Mouse (Mus musculus) myocyte (in vitro differentiated cells): ENCODE results near the gene Vps4b. TPM values are rescaled to one million over a fixed set of nuclear protein-coding genes. Genes with fewer than 3 reads are reported as not detected.

Source experiments
- H3K27me3 ChIP-seq: one replicate; pipeline ENCODE4 v1.6.1; 2011; ENCODE audit not compliant: control insufficient read depth, insufficient read depth, insufficient read length
- H3K36me3 ChIP-seq: one replicate; pipeline ENCODE4 v1.6.1; 2011; ENCODE audit not compliant: control insufficient read depth, insufficient read depth
- H3K4me2 ChIP-seq: one replicate; pipeline ENCODE4 v1.6.1; 2011; ENCODE audit warnings: low read depth, control low read depth
- H3K4me3 ChIP-seq: one replicate; pipeline ENCODE4 v1.5.1; 2011; ENCODE audit warnings: mild to moderate bottlenecking, control low read depth, moderate library complexity
- H3K79me2 ChIP-seq: one replicate; pipeline ENCODE4 v1.6.1; 2011; ENCODE audit not compliant: control insufficient read depth, insufficient read depth
- H3ac ChIP-seq: one replicate; pipeline ENCODE4 v1.6.1; 2011; ENCODE audit not compliant: control insufficient read depth, insufficient read length
- CEBPB ChIP-seq: IDR thresholded peaks from 2 replicates; pipeline ENCODE4 v1.6.1; 2011; ENCODE audit warnings: mild to moderate bottlenecking, moderate library complexity; ENCODE audit not compliant: poor library complexity, insufficient read depth, severe bottlenecking
- E2F4 ChIP-seq: IDR thresholded peaks from one replicate; pipeline ENCODE4 v1.6.1; 2011; ENCODE audit warnings: mild to moderate bottlenecking, control low read depth, moderate library complexity; ENCODE audit not compliant: insufficient read depth
- MAX ChIP-seq: IDR thresholded peaks from one replicate; pipeline ENCODE4 v1.6.1; 2011; ENCODE audit warnings: low read depth, mild to moderate bottlenecking, control low read depth
- MYOD1 ChIP-seq, 3 experiments: IDR thresholded peaks; one replicate each; pipeline ENCODE4 v1.6.1; 2011; ENCODE audit warnings: control low read depth in 2 of 3, low read depth in 2 of 3, mild to moderate bottlenecking in 2 of 3, moderate library complexity in 1 of 3; ENCODE audit not compliant: insufficient read length in 2 of 3, control insufficient read depth in 1 of 3
- MYOG ChIP-seq, 3 experiments: IDR thresholded peaks; one replicate each; pipeline ENCODE4 v1.6.1; 2011; ENCODE audit warnings: control low read depth in 2 of 3, low read depth in 2 of 3, mild to moderate bottlenecking in 2 of 3; ENCODE audit not compliant: insufficient read length in 2 of 3, control insufficient read depth in 1 of 3, insufficient read depth in 1 of 3
- POLR2A ChIP-seq: IDR thresholded peaks from one replicate; pipeline ENCODE4 v1.6.1; 2011; ENCODE audit warnings: low read depth, mild to moderate bottlenecking, control low read depth, moderate library complexity; ENCODE audit not compliant: insufficient read length
- POLR2AphosphoS2 ChIP-seq: IDR thresholded peaks from one replicate; pipeline ENCODE4 v1.6.1; 2011; ENCODE audit warnings: low read depth, control low read depth; ENCODE audit not compliant: insufficient read length
- REST ChIP-seq: IDR thresholded peaks from one replicate; pipeline ENCODE4 v1.6.1; 2011; ENCODE audit warnings: mild to moderate bottlenecking, control low read depth, moderate library complexity; ENCODE audit not compliant: insufficient read depth, insufficient read length
- SRF ChIP-seq: IDR thresholded peaks from one replicate; pipeline ENCODE4 v1.6.1; 2011; ENCODE audit warnings: low read depth; ENCODE audit not compliant: control insufficient read depth, insufficient read length
- TCF12 ChIP-seq: IDR thresholded peaks from one replicate; pipeline ENCODE4 v1.6.1; 2011; ENCODE audit warnings: mild to moderate bottlenecking, control low read depth; ENCODE audit not compliant: poor library complexity, insufficient read depth, severe bottlenecking
- TCF3 ChIP-seq: IDR thresholded peaks from one replicate; pipeline ENCODE4 v1.6.1; 2011; ENCODE audit warnings: low read depth, control low read depth; ENCODE audit not compliant: insufficient read length
- USF1 ChIP-seq: IDR thresholded peaks from one replicate; pipeline ENCODE4 v1.6.1; 2011; ENCODE audit warnings: low read depth, mild to moderate bottlenecking, control low read depth, moderate library complexity
- polyA plus RNA-seq: library from polyadenylated mRNA; unstranded; fragments of >200 nt; fragmentation: generic; extraction: Trizol; gene quantifications from one replicate; pipeline ENCODE4 v1.2.1, GENCODE M21; 2012; ENCODE audit warnings: missing spikeins

Gene Vps4b
- polyA plus RNA-seq, 1 experiment, result 17.7 TPM

DNA sequence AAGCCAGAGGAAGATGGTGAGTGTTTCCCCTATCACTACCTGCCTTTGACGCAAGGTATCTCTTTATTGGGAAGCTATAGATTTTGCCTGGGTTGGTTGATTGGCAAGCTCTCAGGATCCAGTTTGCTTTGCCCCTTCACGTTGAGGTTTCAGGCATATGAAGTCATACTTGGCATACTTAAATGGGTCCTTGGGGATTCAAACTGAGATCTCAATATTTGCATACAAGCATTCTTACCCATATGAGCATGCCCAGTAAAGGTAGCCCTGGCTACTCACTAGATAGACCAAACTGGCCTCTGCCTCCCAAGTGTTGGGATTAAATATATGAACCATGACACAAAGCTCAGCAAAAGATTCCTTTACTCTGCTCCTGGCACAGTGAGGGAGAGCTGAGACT lies 31.7 kb downstream of the Vps4b start:
- no peaks in the 10 kb centered on the region for H3K79me2 ChIP-seq
- TF ChIP-seq MYOD1 (IDR thresholded peaks at IDR 0.05; ENCODE audit: control insufficient read depth in 1 of 3, insufficient read length in 2 of 3, low read depth in 2 of 3) (no peak), TCF12 (no peak), POLR2A (no peak), E2F4 (no peak), CEBPB (no peak), POLR2AphosphoS2 (no peak), SRF (no peak), MAX (no peak), TCF3 (no peak), REST (no peak), USF1 (no peak), MYOG (IDR thresholded peaks at IDR 0.05; ENCODE audit: control insufficient read depth in 1 of 3, insufficient read depth in 1 of 3, insufficient read length in 2 of 3, low read depth in 2 of 3) (no peak)

DNA sequence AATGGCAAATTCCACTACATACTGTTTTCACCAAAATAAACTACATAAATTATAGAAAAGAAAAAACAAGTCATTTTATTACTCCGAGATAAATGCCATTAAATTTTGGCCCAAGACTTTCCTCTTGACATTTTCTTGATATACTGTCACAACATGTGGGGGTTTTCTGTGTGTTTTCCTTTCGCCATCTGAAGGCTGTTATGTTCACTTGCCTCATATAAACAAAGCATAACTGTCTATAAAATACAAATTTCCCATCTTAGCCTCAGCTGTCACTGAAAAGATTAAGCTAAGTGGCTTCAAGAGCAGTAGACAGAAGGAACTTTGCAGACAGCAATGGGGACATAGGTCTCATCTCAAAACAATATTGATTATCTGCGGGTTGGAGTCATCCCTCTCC lies 32.2 kb downstream of the Vps4b start:
- peaks cover 31% of the 10 kb centered on the region for H3K36me3 ChIP-seq
- H3K79me2 ChIP-seq, result no peaks in the 10 kb centered on the region

More for the DNA sequence above, 31.7 kb downstream of the Vps4b start:
- no peak overlapping the region for H3ac ChIP-seq
- no peak overlapping the region for H3K4me3 ChIP-seq
- H3K36me3 ChIP-seq, result peaks cover 32% of the 10 kb centered on the region
- no peak overlapping the region for H3K4me2 ChIP-seq
- H3K27me3 ChIP-seq, result no peaks in the 10 kb centered on the region

GRCm38 (mm10) chr1:106760750-106761149 lies 35.8 kb downstream of the Vps4b start:
- H3ac ChIP-seq, result no peak overlapping the region
- TF ChIP-seq MAX (no peak), USF1 (no peak), REST (no peak), POLR2A (no peak), TCF12 (no peak), E2F4 (no peak), SRF (no peak), MYOG (IDR thresholded peaks at IDR 0.05; ENCODE audit: control insufficient read depth in 1 of 3, insufficient read depth in 1 of 3, insufficient read length in 2 of 3, low read depth in 2 of 3) (no peak), TCF3 (no peak), POLR2AphosphoS2 (no peak), MYOD1 (IDR thresholded peaks at IDR 0.05; ENCODE audit: control insufficient read depth in 1 of 3, insufficient read length in 2 of 3, low read depth in 2 of 3) (no peak), CEBPB (no peak)
- no peaks in the 10 kb centered on the region for H3K27me3 ChIP-seq
- peaks cover 9% of the 10 kb centered on the region for H3K36me3 ChIP-seq
- peak overlapping the region; percentile 63 for H3K4me3 ChIP-seq
- H3K4me2 ChIP-seq, result peak overlapping the region; percentile 73
- H3K79me2 ChIP-seq, result no peaks in the 10 kb centered on the region

More for the DNA sequence above, 32.2 kb downstream of the Vps4b start:
- no peaks in the 10 kb centered on the region for H3K27me3 ChIP-seq
- no peak for TF ChIP-seq USF1
- no peak for TF ChIP-seq MYOD1 (IDR thresholded peaks at IDR 0.05; ENCODE audit: control insufficient read depth in 1 of 3, insufficient read length in 2 of 3, low read depth in 2 of 3)
- no peak for TF ChIP-seq POLR2A
- no peak for TF ChIP-seq SRF
- TF ChIP-seq REST, result no peak
- TF ChIP-seq POLR2AphosphoS2, result no peak
- TF ChIP-seq MYOG (IDR thresholded peaks at IDR 0.05; ENCODE audit: control insufficient read depth in 1 of 3, insufficient read depth in 1 of 3, insufficient read length in 2 of 3, low read depth in 2 of 3), result no peak
- H3K4me3 ChIP-seq, result no peak overlapping the region
- no peak overlapping the region for H3ac ChIP-seq
- no peak overlapping the region for H3K4me2 ChIP-seq

DNA sequence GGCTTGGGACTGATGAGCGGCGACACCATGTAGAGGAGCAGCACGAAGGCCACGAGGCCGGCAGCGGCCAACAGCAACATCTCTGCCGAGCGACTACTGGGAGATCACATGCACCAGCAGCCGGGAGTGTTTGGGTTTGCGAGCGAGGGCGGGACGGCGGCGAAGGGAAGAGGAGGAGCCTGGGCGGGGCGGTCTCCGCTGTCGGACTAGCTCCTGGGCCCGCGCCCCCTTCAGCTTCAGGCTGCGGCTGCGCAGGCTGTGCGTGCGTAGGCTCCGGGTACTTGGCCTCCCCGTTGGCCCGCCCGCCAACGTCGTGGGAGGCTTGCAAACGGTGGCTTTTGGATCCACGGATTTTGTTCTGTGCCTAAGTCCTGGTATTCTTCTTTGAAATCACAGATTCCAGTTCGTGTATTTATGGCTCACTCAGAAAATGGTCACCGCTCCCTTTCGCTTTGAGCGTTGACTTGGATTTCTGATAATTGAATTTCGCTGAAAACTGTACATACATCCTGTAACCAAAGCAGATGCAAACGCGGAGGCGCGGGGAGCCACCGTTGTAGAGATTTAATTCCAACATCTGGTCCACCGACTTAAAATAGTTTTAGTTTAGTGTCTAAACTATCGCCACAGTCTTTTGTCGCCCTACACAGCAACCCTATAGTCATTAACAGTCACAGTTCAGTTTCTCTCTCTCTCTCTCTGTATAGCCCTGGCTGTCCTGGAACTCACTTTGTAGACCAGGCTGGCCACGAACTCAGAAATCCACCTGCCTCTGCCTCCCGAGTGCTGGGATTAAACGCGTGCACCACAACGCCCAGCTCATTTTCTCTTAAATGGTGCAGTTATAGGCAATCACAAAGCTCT lies 36.7 kb downstream of the Vps4b start, which contains the start of gene Kdsr:
Gene Kdsr (minus strand): TSS at position 156 of the 864 bp plus-strand sequence.
- H3K79me2 ChIP-seq, result no peaks in the 10 kb centered on the region
- peaks cover under 1% of the 10 kb centered on the region for H3K36me3 ChIP-seq
- peak within 1 kb of the TSS; percentile 55 for H3ac ChIP-seq
- no peaks in the 10 kb centered on the region for H3K27me3 ChIP-seq
- peak; percentile 41 for TF ChIP-seq MAX
- peak; percentile 100 for TF ChIP-seq POLR2A
- peak in 1 of 3 experiments; percentile 18 for TF ChIP-seq MYOD1 (IDR thresholded peaks at IDR 0.05; ENCODE audit: control insufficient read depth in 1 of 3, insufficient read length in 2 of 3, low read depth in 2 of 3)
- TF ChIP-seq POLR2AphosphoS2, result peak; percentile 99
- no peak for TF ChIP-seq MYOG (IDR thresholded peaks at IDR 0.05; ENCODE audit: control insufficient read depth in 1 of 3, insufficient read depth in 1 of 3, insufficient read length in 2 of 3, low read depth in 2 of 3)
- peak; percentile 37 for TF ChIP-seq USF1
- H3K4me3 ChIP-seq, result peak within 1 kb of the TSS; percentile 63
- peak within 1 kb of the TSS; percentile 95 for H3K4me2 ChIP-seq
